Comparison of ENCODE assay signal across 11 mouse cellular contexts in the genomic region with DNA sequence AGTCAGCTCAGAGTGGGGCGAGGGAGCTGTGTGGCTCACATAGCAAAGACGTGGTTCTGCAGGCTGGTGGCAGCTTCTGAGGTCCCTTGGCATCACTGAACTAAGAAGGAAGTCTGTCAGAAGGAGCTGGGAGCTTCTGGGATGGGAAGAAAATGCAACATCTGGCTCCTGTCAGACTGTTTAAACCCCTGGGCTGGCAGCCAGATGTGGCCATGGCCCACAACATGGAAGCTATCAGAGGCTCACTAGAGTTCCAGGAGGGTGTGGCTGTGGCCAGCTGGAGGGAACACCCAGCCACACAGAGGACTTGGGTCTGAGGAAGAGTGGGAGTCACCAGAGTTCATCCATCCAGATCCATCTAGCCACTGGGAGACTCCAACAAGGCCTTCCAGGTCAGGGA. TPM values are rescaled to one million over a fixed set of nuclear protein-coding genes. Genes with fewer than 3 reads are reported as not detected.
DNase-seq lines count a peak whose midpoint lies in the region; ATAC-seq lines count a peak whose summit lies in the region.
"Had no signal": no experiment of that assay in that cellular context is flagged by ENCODE, and none has a peak within 500 bp of the region (broad histone marks: within the 10 kb centered on the region; RNA-seq: fewer than 3 reads in every experiment).

No protein-coding gene starts in this region.

- H3K27me3 ChIP-seq in liver, embryonic 16.5 days (ENCODE audit: control insufficient read depth, insufficient read depth, low read depth, low read length), result no peaks in the 10 kb centered on the region

- peak overlapping the region; percentile 41 for H3K4me2 ChIP-seq in liver, embryonic 16.5 days (ENCODE audit: low read depth, low read length)

- intact Hi-C loops in heart, postnatal 10 days (cut with DNase I), result no loop called here
- intact Hi-C loops in left cerebral cortex, postnatal 10 days (cut with DNase I), result no loop called here

- peak; percentile 92 for DNase-seq in 3T3-L1 (ENCODE audit: low read depth, low spot score)
- peak; percentile 20 for DNase-seq in MN1 (ENCODE audit: low spot score)
- DNase-seq in heart, postnatal 10 days, result peak; percentile 78 to 79
- DNase-seq in left cerebral cortex, postnatal 10 days (ENCODE audit: extremely low spot score in 1 of 2, low spot score in 2 of 2), result no peak
- DNase-seq in thymus, postnatal 25 days, result no peak
- no peak for DNase-seq in adrenal gland, adult 2 months
- DNase-seq: right cerebral cortex, postnatal 25 days had no signal

- H3K9ac ChIP-seq in liver, embryonic 16.5 days (ENCODE audit: low read depth, low read length), result peak overlapping the region; percentile 40

- H3K4me1 ChIP-seq in liver, embryonic 16.5 days (ENCODE audit: control insufficient read depth, low read depth, low read length), result peaks cover 40% of the 10 kb centered on the region

- ATAC-seq in liver, embryonic 16.5 days (ENCODE audit: low read depth), result peak; percentile 85
- ATAC-seq in inflammation-experienced regulatory T-cells, adult 6 months, result no peak
- ATAC-seq: Patski had no signal

- H3K36me3 ChIP-seq in liver, embryonic 16.5 days (ENCODE audit: control insufficient read depth, insufficient read depth), result no peaks in the 10 kb centered on the region

- no peak overlapping the region for H3K4me3 ChIP-seq in liver, embryonic 16.5 days (ENCODE audit: low read depth, low read length)
- H3K4me3 ChIP-seq: hindbrain, embryonic 10.5 days had no signal

- H3K27ac ChIP-seq in liver, embryonic 16.5 days (ENCODE audit: low read length), result peak overlapping the region; percentile 60; the same call in 1 of the 2 replicates
- H3K27ac ChIP-seq: hindbrain, embryonic 10.5 days had no signal

- no peaks in the 10 kb centered on the region for H3K9me3 ChIP-seq in liver, embryonic 16.5 days (replicated peaks; ENCODE audit: control insufficient read depth, low read length)
- H3K9me3 ChIP-seq: hindbrain, embryonic 10.5 days had no signal

- 64% methylated on average over 2 of the region's 2 CpGs for WGBS in liver, embryonic 16.5 days (ENCODE audit: insufficient replicate concordance)

RNA-seq across cellular contexts. Expression of a gene that starts 16.2 kb away (rescaled TPM):
- 1 to 10 TPM; 2.8 to 3.0 TPM for total RNA-seq in heart, postnatal 10 days (2021)
- polyA plus RNA-seq in liver, embryonic 16.5 days (2015; fragmentation: Nextera tagmentation; extraction: Ambion mirVana), result 0.18 and 0.23 TPM in 2 replicates
- 1 to 10 TPM; 3.5 to 4.2 TPM for total RNA-seq in left cerebral cortex, postnatal 10 days (2021)
- under 1 TPM in 2 of 3 experiments, not detected in 1; 0.30 to 0.87 TPM for polyA plus RNA-seq in inflammation-experienced regulatory T-cells, adult 6 months (2017; shearing (Covaris generic))
- 1 to 10 TPM in 1 of 2 experiments, under 1 TPM in 1; 0.63 to 1.1 TPM for total RNA-seq in adrenal gland, adult 2 months (2021)
- polyA plus RNA-seq in adrenal gland, adult 2 months (2012; rRNA removed), result 1.1 and 1.4 TPM in 2 replicates

RNA-seq across cellular contexts. Expression of a gene that starts 31.0 kb away (rescaled TPM):
- 1 to 10 TPM in 1 of 2 experiments, under 1 TPM in 1; 0.72 to 1.3 TPM for total RNA-seq in heart, postnatal 10 days (2021)
- 24.8 and 26.2 TPM in 2 replicates for polyA plus RNA-seq in liver, embryonic 16.5 days (2015; fragmentation: Nextera tagmentation; extraction: Ambion mirVana)
- under 1 TPM; 0.41 to 0.55 TPM for total RNA-seq in left cerebral cortex, postnatal 10 days (2021)
- polyA plus RNA-seq in inflammation-experienced regulatory T-cells, adult 6 months (2017; shearing (Covaris generic)), result under 1 TPM in 1 of 3 experiments, not detected in 2; 0.41 TPM
- under 1 TPM in 1 of 2 experiments, not detected in 1; 0.45 TPM for total RNA-seq in adrenal gland, adult 2 months (2021)
- polyA plus RNA-seq in adrenal gland, adult 2 months (2012; rRNA removed), result 0.84 and 1.0 TPM in 2 replicates
- polyA plus RNA-seq: Patski had no signal

Comparison
In these comparisons a context has a peak if more than half of its experiments do, and no peak if none do; other contexts are left out.
1. DNase-seq: peak in 3T3-L1 (single experiment), MN1 (single experiment) and heart, postnatal 10 days (2 of 2); none in left cerebral cortex, postnatal 10 days (0 of 2), thymus, postnatal 25 days (single experiment) and adrenal gland, adult 2 months (single experiment).